Mouse (Mus musculus): ENCODE results near the gene Kcnq5.
A peak's percentile ranks its signal among the peaks of the same experiment; 100 is the strongest.
"Not testable (repeated sequence)": the region's sequence is repeated elsewhere in the genome, so short reads cannot be mapped to it uniquely, and the experiment has no call there.

The Kcnq5 gene

DNA sequence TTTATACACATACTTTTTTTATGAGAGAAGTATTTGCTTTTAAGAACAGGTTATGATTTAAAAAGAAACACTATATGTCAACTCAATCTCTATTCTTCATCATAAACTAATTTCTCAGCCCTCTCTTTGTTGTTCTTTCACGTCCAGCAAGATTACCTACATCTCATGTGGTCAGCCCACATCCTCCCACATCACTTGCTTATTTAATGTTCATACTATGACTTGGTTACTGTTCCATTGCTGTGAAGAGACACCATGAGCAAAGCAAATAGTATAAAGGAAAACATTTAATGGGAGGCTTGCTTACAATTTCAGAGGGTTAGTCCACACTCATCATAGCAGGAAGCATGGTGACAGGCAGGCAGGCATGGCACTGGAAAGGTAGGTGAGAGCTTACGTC, 124.4 kb downstream of the Kcnq5 start:
- DNase-seq = no peak

DNA sequence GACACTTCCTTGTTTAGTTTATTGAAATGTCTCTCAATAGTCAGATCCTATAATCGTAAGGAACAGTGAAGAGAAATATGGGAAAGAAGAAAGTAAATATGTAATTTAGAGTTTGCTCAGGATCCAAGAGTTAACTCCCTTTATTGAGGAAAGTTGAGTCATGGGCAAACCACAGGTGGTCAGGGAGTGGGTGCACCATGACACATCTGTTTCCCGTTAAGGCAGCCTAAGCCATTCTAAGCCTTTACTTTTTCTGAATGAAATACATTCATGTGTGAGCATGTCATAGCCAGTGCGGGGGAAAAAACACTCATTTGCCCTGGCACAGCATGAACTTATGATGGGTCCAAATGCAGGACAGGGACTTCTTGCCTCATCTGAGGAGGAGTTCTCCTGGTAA, 125.4 kb downstream of the Kcnq5 start:
- no peak for DNase-seq

DNA sequence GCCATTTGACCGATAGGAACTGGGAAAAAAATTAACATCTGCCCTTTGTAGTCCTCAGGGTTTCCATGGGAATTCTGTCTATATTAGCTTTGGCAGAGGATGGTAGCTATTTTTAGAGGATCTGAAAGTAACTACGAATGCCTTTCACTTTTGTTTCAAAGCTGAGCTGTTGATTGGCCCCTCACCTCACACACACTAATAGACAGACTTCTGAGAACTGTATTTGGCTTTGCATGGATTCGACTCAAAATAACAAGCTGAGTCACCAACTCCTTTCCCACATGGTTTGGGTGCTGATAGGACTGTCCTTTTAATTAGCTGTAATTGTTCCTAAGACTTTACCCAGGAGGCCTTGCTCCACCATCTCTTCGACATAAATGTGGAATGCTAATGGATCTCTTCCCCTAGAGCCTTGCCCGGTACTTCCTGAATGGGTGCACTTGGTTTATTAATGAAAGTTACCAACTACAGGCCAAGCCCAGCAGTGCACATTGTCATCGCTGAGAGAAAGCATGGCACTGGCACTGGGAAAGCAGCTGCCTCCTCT, 131.8 kb downstream of the Kcnq5 start:
- DNase-seq = peak; percentile 2

- DNase-seq = no peak
These were observed 141.6 kb downstream of the Kcnq5 start for GRCm38 (mm10) chr1:21820066-21820630.

GRCm38 (mm10) chr1:21805064-21805463, 156.7 kb downstream of the Kcnq5 start:
- no peak for DNase-seq

DNA sequence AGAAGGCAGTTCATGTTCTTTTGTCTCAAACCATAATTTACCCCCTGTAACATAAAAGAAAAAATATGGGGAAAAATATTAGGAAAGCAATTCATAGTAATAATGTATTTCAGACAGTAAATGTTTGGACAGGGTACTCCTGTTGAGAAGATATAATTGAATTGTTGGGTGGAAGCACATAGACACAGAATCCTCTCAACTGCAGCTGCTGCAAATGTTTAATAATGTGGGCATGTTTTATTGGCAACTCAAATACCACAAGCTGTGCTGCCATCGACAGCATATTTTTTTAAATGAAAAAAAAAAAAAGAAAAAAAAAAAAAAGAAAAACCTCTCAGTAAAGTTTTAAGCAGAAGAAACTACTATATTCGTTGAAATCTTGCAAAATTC, 157.3 kb downstream of the Kcnq5 start:
- DNase-seq = no peak

GRCm38 (mm10) chr1:21803751-21804476, 157.8 kb downstream of the Kcnq5 start:
- DNase-seq = no peak

GRCm38 (mm10) chr1:21780746-21781145, 181.0 kb downstream of the Kcnq5 start:
- DNase-seq = no peak

GRCm38 (mm10) chr1:21777560-21777959, 184.2 kb downstream of the Kcnq5 start:
- DNase-seq = no peak

- DNase-seq = no peak
These were observed 187.8 kb downstream of the Kcnq5 start for GRCm38 (mm10) chr1:21773931-21774330.

- DNase-seq = no peak
These were observed 191.2 kb downstream of the Kcnq5 start for GRCm38 (mm10) chr1:21770494-21770893.

DNA sequence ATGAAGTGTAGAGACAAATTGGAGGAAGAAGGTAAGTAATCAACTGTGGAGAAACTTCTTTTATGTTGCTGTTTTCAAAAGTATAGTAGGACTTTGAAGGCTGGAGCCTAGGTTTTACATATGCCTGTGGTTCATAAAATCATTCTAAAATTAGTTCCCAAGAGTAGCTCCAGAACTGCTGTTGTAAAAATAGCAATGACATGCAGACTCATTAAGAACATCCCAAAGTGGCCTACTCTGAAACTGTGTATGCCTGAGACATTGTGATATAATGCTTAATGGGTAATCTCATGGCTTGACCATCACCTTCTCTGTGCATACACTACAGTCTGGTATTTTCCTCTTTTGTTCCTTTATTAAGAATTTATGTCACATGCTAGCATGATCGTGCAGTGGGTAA, 212.4 kb downstream of the Kcnq5 start:
- no peak for DNase-seq

DNA sequence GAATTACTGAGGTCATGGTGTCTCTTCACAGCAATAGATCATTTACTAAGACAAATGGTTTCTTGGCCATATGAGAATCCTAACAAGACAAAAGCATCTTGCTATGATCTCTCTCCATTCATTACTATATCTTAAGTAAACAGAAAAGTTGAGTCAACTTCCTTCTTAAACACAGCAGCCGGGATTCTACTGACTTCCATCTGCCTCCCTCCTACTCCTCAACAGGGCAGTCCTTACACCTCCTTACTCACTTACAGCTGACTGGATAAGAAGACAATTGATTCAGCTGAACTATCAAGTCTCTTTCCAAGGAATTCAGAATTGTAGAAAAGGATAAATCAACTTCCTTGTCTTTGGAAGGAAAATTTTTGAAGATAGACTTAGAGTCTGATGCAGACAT, 232.6 kb downstream of the Kcnq5 start:
- no peak for DNase-seq

GRCm38 (mm10) chr1:21723231-21723630, 238.5 kb downstream of the Kcnq5 start:
- not testable (repeated sequence) for DNase-seq

GRCm38 (mm10) chr1:21721246-21721645, 240.5 kb downstream of the Kcnq5 start:
- no peak for DNase-seq

DNA sequence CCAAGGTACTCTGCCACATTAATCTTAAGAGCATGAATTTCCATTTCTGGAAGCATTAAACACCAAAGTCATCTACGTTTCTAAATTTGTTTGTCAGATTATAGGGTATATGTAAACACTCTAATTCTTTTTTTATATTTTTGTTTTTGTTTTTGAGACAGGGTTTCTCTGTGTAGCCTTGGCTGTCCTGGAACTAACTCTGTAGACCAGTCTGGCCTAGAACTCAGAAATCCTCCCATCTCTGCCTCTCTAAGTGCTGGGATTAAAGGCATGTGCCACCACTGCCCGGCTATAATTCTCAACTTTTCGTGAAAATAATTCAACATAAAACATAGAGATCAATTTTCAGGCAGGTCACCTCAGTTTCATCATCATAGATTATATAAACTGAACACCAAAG, 246.9 kb downstream of the Kcnq5 start:
- DNase-seq = no peak

- DNase-seq = no peak
These were observed 249.0 kb downstream of the Kcnq5 start for GRCm38 (mm10) chr1:21712711-21713110.

GRCm38 (mm10) chr1:21690458-21690857, 271.3 kb downstream of the Kcnq5 start:
- DNase-seq = no peak

GRCm38 (mm10) chr1:21688918-21689317, 272.8 kb downstream of the Kcnq5 start:
- DNase-seq = no peak

DNA sequence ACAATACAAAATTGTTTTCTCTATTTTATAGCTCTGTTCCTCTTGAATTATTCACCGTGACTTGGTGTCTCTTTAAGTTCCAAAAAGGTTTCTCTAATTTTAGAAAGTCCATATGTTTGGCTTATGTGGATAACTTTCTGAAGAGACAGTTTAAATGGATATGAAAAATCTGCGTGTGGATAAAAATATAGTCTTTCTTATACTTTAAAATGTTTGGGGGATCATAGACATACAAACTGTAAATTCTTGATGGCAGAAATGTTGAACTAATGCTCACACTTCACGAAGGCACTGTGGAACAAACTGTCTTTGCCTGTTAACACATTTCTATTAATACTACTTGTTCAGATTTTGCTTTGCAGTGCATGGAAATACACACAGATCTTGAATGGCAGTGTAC, 277.3 kb downstream of the Kcnq5 start:
- no peak for DNase-seq

- DNase-seq = no peak
These were observed 284.9 kb downstream of the Kcnq5 start for GRCm38 (mm10) chr1:21676805-21677204.

- DNase-seq = no peak
These were observed 300.9 kb downstream of the Kcnq5 start for GRCm38 (mm10) chr1:21660840-21661239.

DNA sequence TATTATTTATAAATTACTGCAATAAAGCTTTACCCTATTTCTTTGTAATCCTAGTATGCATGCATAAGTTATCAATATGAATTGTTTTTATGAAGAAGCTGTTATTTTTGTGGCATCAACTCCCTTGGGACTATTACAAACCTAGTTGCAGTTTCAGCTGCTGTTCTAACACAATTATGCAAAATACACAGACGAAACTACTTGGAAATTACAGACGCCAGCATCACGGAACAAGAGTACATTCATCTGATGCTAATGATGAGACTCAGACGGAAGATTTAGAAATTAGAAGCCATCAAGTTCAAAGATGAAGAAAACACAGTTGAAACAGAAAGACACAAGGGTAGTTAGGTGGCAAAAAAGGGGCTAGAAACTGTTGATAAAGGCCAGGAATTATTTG, 310.9 kb downstream of the Kcnq5 start:
- DNase-seq = no peak

- DNase-seq = no peak
These were observed 326.3 kb downstream of the Kcnq5 start for GRCm38 (mm10) chr1:21635406-21635805.

- no peak for DNase-seq
These were observed 327.7 kb downstream of the Kcnq5 start for GRCm38 (mm10) chr1:21634013-21634412.

All from B cell, adult 2 months (primary cell).